Mouse (Mus musculus): ENCODE results near the gene Tnf.

- TF ChIP-seq CTCF (IDR thresholded peaks at IDR 0.05; ENCODE audit: low read depth) (no peak), EP300 (IDR thresholded peaks at IDR 0.05; ENCODE audit: low read depth) (no peak)
These were observed 5.5 kb downstream of the Tnf start for GRCm38 (mm10) chr17:35196321-35196641.

Data from heart, postnatal 0 days (tissue).